Mouse (Mus musculus) myocyte (in vitro differentiated cells): ENCODE measurements around the gene Gins3.

Source experiments
- E2F4 ChIP-seq: IDR thresholded peaks from one replicate; pipeline ENCODE4 v1.6.1; 2011; ENCODE audit warnings: mild to moderate bottlenecking, control low read depth, moderate library complexity; ENCODE audit not compliant: insufficient read depth
- MAX ChIP-seq: IDR thresholded peaks from one replicate; pipeline ENCODE4 v1.6.1; 2011; ENCODE audit warnings: low read depth, mild to moderate bottlenecking, control low read depth
- MYOD1 ChIP-seq, 3 experiments: IDR thresholded peaks; one replicate each; pipeline ENCODE4 v1.6.1; 2011; ENCODE audit warnings: control low read depth in 2 of 3, low read depth in 2 of 3, mild to moderate bottlenecking in 2 of 3, moderate library complexity in 1 of 3; ENCODE audit not compliant: insufficient read length in 2 of 3, control insufficient read depth in 1 of 3
- POLR2A ChIP-seq: IDR thresholded peaks from one replicate; pipeline ENCODE4 v1.6.1; 2011; ENCODE audit warnings: low read depth, mild to moderate bottlenecking, control low read depth, moderate library complexity; ENCODE audit not compliant: insufficient read length
- SRF ChIP-seq: IDR thresholded peaks from one replicate; pipeline ENCODE4 v1.6.1; 2011; ENCODE audit warnings: low read depth; ENCODE audit not compliant: control insufficient read depth, insufficient read length
- TCF12 ChIP-seq: IDR thresholded peaks from one replicate; pipeline ENCODE4 v1.6.1; 2011; ENCODE audit warnings: mild to moderate bottlenecking, control low read depth; ENCODE audit not compliant: poor library complexity, insufficient read depth, severe bottlenecking
- TCF3 ChIP-seq: IDR thresholded peaks from one replicate; pipeline ENCODE4 v1.6.1; 2011; ENCODE audit warnings: low read depth, control low read depth; ENCODE audit not compliant: insufficient read length
- USF1 ChIP-seq: IDR thresholded peaks from one replicate; pipeline ENCODE4 v1.6.1; 2011; ENCODE audit warnings: low read depth, mild to moderate bottlenecking, control low read depth, moderate library complexity

DNA sequence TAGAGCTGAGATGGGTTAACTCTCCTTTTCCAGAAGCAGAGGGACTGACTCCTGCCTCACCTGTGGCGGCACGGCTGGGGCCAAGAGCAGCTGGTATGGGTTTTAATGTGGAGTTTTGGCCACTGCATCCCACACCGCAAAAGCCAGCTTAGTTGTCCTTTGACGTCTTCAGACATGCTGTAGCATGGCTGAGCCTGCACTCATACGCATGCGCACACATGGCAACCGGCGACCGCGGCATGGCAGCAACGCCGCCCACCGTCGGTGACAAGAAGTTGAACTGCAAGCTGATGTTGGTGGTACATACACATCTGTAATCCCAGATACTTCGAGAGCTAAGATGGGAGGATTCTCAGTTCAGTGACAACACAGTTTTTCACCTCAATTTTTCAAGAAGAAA is 31.9 kb upstream of the Gins3 start:
- TF ChIP-seq POLR2A, result no peak
- no peak for TF ChIP-seq SRF
- TF ChIP-seq MAX, result no peak
- TF ChIP-seq USF1, result no peak
- TF ChIP-seq TCF12, result no peak
- TF ChIP-seq E2F4, result no peak
- TF ChIP-seq TCF3, result no peak
- TF ChIP-seq MYOD1 (IDR thresholded peaks at IDR 0.05; ENCODE audit: control insufficient read depth in 1 of 3, insufficient read length in 2 of 3, low read depth in 2 of 3), result no peak
